Mouse (Mus musculus) gastrocnemius, adult 8-10 months (tissue): ENCODE results near the gene Eps8. TPM values are rescaled to one million over a fixed set of nuclear protein-coding genes. Genes with fewer than 3 reads are reported as not detected.

Experiments
- DNase-seq, 2 experiments: peaks; one replicate each; pipeline ENCODE4 v3.0.0; 2022; ENCODE audit warnings: low spot score in 2 of 2
- total RNA-seq, 4 experiments: library from RNA; stranded (reverse); gene quantifications; 2 replicates each; pipeline ENCODE4 v1.2.4; 2022

Eps8 gene
- total RNA-seq, 4 experiments from 2014 or later: 2.4 to 3.9 (median 3.4) TPM

- DNase-seq: no peak
Measured at GRCm38 (mm10) chr6:137570718-137571131, 84.0 kb downstream of the Eps8 start.

DNA sequence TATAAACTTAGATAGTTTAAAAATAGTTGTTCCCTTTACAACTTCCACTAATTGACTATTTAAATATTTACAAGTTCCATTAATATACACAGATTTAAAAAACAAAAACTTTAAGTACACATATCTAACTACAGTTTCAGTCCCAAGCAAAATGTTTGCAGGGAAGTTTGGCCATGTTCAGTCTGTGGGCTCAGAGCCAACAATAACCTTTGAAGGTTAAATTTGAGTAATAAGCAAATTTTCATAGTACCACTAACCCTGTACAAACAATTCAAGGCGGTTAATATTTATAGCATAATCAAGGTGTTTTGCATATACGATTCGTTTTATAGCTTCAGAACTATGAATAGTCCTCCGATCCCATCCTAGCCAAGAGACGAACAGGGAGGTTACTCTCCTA, 84.7 kb downstream of the Eps8 start:
- no peak for DNase-seq

DNA sequence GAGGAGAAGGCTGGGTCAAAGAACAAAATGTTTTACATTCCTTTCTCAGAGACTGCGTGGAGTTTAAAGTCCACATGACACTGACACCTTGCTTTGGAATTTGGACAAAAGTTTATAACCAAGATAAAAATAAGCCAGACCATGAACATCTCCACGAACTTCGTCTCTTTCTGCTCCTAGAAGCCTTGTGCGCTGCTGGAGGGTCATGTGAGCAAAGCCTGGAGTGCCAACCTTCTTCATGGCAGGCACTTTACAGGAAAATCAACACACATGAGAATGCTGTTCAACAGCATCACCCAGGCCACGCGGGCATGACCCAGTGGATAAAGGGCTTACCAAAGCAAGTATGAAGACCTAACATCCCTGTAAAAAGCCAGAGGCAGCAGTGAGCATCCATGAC, 85.6 kb downstream of the Eps8 start:
- DNase-seq: no peak

GRCm38 (mm10) chr6:137565890-137566289, 88.8 kb downstream of the Eps8 start:
- DNase-seq: no peak

DNA sequence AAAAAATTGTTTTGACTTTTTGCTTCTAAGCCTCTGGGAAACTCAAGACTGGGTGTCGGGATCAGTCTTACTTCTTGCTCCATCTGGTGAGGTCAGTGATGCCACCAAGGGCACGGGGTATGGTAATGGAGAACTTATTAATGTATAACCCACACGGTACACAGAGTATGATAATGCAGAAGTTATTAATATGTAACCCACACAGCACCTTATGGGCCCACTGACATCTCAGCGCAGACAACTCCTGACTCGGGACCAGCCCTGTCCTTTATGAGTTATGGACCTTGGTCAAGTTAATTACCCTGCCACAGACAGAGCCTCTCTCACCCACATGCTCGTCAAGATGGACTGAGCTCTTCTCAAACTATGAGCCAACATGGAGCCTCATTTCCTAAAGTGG, 89.2 kb downstream of the Eps8 start:
- DNase-seq: no peak

DNA sequence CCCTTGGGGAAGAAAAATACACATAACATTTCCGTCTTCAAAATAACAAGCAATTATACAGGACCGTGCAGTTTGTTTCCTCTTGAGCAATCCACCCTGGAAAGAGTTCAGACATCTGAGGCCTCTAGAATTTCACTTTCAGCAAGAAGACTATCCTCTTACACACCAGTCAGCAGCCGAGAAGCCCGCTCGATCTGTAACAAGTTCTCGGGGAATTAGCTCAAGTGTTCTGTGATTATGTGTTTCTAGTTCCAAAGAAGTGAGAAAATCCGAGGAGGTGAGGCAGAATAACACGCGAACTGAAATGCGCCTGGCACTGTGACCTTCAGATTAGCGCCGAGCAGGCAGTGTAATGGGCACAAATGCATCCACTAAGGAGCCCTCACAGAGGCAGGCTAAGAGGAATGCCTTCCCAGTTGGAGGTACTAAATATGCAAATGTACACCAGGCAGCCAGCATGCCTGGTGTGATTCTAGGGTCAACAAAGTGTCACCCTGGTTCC, 94.3 kb downstream of the Eps8 start:
- DNase-seq: peak; percentile 40 to 46

DNA sequence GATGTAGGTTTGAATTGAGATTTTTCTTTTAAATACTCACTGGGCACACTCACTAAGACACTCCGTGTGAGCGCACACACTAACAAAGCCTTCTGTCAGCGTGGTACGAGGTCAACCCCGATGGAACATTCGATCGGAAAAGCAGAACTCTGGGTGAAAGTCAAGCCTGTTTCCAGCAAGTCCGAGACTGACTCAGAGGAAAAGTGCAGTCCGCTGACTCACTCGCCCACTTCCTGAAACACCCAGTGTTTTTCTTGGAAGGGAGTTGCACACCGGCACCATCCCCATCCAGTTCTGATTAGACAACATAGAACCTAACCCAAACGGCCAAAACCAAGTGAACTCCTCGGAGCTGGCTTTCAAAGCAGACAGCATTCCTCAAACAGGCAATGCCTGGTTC, 95.8 kb downstream of the Eps8 start:
- peak; percentile 52 to 55 for DNase-seq

- DNase-seq: no peak
Measured at GRCm38 (mm10) chr6:137557671-137558070, 97.0 kb downstream of the Eps8 start.

DNA sequence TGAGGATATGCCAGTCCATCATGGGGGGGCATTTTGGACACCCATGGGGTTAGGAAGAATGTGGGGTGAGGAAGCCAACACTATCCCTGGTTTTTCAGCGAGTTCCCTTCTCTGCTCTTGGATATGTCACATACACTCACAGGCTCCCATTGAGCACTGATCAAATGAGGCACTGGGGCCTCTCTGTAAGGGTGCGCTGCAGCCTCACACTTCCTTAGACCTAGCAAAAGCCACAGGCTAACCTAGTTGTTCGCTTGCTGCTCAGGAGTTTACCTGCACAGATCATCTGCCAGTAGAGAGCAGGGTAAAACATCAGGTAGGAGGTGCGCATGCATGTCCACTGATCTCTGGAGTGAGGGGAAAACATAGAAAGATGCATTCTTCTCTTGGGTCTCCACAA, 97.5 kb downstream of the Eps8 start:
- no peak for DNase-seq

- DNase-seq: no peak
Measured at GRCm38 (mm10) chr6:137556636-137557035, 98.0 kb downstream of the Eps8 start.

GRCm38 (mm10) chr6:137550181-137550580, 104.5 kb downstream of the Eps8 start:
- no peak for DNase-seq

- DNase-seq: no peak
Measured at GRCm38 (mm10) chr6:137548613-137549012, 106.1 kb downstream of the Eps8 start.

GRCm38 (mm10) chr6:137547555-137547954, 107.1 kb downstream of the Eps8 start:
- DNase-seq: no peak

GRCm38 (mm10) chr6:137546101-137546500, 108.6 kb downstream of the Eps8 start:
- no peak for DNase-seq

- no peak for DNase-seq
Measured at GRCm38 (mm10) chr6:137545341-137545740, 109.3 kb downstream of the Eps8 start.

DNA sequence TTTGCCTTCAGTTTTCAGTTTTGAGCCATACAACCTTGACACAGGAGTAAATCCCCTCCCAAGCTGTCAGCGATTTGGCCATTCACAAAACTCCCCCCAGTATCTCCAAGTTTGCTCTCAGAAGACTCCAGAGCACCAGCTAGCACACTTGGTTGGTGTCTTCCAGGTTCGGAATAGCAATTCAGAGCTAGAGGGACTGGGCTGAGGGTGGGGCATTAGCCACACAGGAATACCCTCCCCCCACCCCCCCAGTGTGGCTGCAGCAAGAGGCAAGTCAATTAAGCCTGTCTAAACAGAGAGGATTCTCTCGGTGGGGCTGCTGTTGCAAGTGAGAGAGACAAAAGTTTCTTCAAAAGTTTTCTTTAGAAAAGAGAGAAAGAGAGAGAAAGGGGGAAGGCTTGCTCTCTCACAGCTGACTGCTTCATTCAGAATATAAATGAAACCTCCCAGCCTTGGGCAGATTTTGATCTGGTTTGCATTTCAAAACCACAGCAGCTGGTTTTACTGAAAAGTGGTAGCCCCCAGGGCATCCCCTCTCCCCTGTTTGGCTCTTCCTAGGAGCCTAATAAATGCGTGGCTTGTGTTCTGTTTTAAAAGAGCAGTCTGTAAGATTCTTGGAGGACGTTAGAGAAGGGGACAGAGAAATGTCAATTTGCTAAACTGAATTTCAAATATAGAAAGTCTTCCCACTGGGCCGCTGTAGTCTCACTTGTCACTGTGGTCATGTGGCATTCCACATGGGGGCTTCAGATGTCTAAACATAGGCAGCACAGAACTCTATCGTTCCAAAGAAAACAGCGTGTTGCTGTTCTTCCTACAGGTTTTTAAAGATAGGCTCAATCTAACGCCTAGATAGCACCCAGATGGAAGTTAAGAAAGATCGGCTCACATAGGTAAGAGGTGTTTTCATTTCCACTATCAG, 112.2 kb downstream of the Eps8 start:
- DNase-seq: no peak

GRCm38 (mm10) chr6:137541216-137542176, 113.2 kb downstream of the Eps8 start:
- no peak for DNase-seq

DNA sequence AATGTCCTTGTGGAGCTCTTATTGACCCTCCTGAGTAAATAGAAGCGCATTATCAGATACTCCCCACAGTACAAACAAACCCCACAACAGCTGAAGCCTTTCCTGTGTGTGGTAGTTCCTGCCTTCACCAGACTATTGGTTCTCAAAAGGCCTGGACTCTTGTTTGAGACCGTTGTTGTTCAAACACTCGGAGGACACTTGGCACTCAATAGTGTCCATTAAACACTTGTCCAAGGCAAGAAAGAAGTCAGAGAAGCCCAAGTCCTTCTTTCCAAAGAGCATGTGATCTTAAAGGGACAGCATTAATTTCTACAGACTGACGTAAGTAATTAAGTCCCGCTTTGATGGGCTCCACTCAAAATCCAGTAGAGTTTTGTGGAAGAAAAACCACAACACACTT, 113.9 kb downstream of the Eps8 start:
- no peak for DNase-seq

- DNase-seq: no peak
Measured at GRCm38 (mm10) chr6:137540346-137540745, 114.3 kb downstream of the Eps8 start.

GRCm38 (mm10) chr6:137539219-137539618, 115.5 kb downstream of the Eps8 start:
- no peak for DNase-seq

- DNase-seq: no peak
Measured at GRCm38 (mm10) chr6:137532758-137533157, 121.9 kb downstream of the Eps8 start.

GRCm38 (mm10) chr6:137525769-137526168, 128.9 kb downstream of the Eps8 start:
- DNase-seq: no peak
